Mouse (Mus musculus) embryonic facial prominence, embryonic 13.5 days (tissue): ENCODE data around the gene Rabgap1l. TPM values are rescaled to one million over a fixed set of nuclear protein-coding genes. Genes with fewer than 3 reads are reported as not detected.

Experiments used
- ATAC-seq: fragments of 200-750 bp; cut with Nextera tagmentation; 2 replicates; pipeline ENCODE4 v1.8.0; 2017; ENCODE audit warnings: low read depth; ENCODE audit not compliant: insufficient number of reproducible peaks, insufficient read depth, low FRiP score, low TSS enrichment
- H3K27ac ChIP-seq: fragments of 300-500 bp; sonication (generic); 2 replicates; pipeline ENCODE4 v1.5.1; 2015; ENCODE audit warnings: moderate library complexity, mild to moderate bottlenecking, inconsistent platforms
- H3K27me3 ChIP-seq: fragments of 300-500 bp; sonication (generic); 2 replicates; pipeline ENCODE4 v1.6.1; 2015; ENCODE audit warnings: mild to moderate bottlenecking, inconsistent platforms
- H3K36me3 ChIP-seq: fragments of 300-500 bp; sonication (generic); 2 replicates; pipeline ENCODE4 v1.6.1; 2015; ENCODE audit warnings: mild to moderate bottlenecking, inconsistent platforms
- H3K4me1 ChIP-seq: fragments of 300-500 bp; sonication (generic); 2 replicates; pipeline ENCODE4 v1.6.1; 2015; ENCODE audit warnings: inconsistent platforms
- H3K4me2 ChIP-seq: fragments of 300-500 bp; sonication (generic); 2 replicates; pipeline ENCODE4 v1.6.1; 2015; ENCODE audit warnings: moderate library complexity, mild to moderate bottlenecking, inconsistent platforms
- H3K4me3 ChIP-seq: fragments of 300-500 bp; sonication (generic); 2 replicates; pipeline ENCODE4 v1.5.1; 2015; ENCODE audit warnings: mild to moderate bottlenecking, inconsistent platforms
- H3K9ac ChIP-seq: fragments of 300-500 bp; sonication (generic); 2 replicates; pipeline ENCODE4 v1.6.1; 2015; ENCODE audit warnings: mild to moderate bottlenecking, inconsistent platforms
- H3K9me3 ChIP-seq: fragments of 300-500 bp; sonication (generic); 2 replicates; pipeline ENCODE4 v1.6.1; 2016; ENCODE audit warnings: inconsistent platforms
- WGBS: fragments of 180-500 bp; shearing (Covaris S2); methylation state at CpG from one replicate; pipeline ENCODE4 v1.1.7; 2015; ENCODE audit warnings: mixed read lengths; 5-methylcytosine and 5-hydroxymethylcytosine counted together
- polyA plus RNA-seq: library from polyadenylated mRNA; unstranded; fragments of >200 nt; fragmentation: Nextera tagmentation; extraction: Ambion mirVana; gene quantifications from 2 replicates; pipeline ENCODE4 v1.2.1, GENCODE M21; 2015

Rabgap1l gene
- polyA plus RNA-seq, 1 experiment from 2014 or later = 22.1 TPM

DNA sequence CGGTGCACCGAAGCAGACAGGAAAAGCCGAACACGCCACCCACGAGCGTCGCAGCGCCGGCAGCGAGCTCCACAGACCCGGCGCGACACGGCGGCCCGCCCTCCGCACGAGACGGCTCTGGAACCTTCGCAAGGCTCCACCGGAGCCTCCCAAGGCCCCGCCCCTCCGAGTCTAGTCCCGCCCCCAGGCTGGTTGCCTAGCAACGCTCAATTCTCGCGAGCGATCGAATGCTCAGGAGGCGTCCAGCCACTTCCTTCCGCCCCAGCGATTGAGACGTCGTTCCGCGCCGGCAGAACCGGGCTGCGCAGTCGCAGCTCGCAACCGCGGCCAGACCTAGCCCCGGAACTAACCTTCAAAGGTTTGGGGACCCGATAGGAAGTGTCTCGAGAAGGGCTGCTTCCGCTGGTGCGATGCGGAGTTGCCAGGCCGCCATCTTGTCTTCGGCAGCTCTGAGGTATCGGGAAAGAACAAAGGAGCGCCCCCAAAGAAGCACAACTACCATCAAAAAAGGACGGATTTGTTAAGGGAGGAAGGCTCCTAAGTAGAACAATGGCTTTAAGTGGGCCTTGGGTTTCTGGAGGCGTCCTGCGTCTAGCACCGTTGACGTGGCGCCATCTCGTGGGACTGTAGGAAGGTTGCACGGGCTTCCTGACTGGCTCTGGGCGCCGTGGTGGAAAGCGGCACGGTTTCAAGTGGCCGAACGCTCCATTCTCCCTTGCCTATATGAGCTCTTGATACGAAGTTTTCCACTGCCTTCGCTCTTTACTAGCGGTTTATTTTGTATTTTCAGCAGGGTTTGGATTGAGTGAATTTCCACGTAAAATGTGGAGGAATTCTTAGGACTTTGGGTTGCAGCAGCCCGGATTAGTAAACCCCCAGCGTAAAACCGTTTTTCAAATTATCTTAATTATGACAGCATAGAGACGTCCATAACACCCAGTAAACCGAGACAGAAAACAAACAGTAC, 580.0 kb downstream of the Rabgap1l start, which contains the start of gene Cacybp:
TSS of gene Cacybp (minus strand) at position 173 of the 967 bp plus-strand sequence.
- peak within 1 kb of the TSS; percentile 99 for H3K27ac ChIP-seq
- WGBS = under 1% methylated on average over 73 of the region's 76 CpGs
- H3K4me3 ChIP-seq = peak within 1 kb of the TSS; percentile 67
- H3K9me3 ChIP-seq = no peaks in the 10 kb centered on the region
- peak within 1 kb of the TSS; percentile 94 for H3K9ac ChIP-seq
- peak; percentile 98 for ATAC-seq
- peaks cover under 1% of the 10 kb centered on the region for H3K36me3 ChIP-seq
- H3K4me1 ChIP-seq = peaks cover 17% of the 10 kb centered on the region
- H3K27me3 ChIP-seq = no peaks in the 10 kb centered on the region
- H3K4me2 ChIP-seq = peak within 1 kb of the TSS; percentile 74

DNA sequence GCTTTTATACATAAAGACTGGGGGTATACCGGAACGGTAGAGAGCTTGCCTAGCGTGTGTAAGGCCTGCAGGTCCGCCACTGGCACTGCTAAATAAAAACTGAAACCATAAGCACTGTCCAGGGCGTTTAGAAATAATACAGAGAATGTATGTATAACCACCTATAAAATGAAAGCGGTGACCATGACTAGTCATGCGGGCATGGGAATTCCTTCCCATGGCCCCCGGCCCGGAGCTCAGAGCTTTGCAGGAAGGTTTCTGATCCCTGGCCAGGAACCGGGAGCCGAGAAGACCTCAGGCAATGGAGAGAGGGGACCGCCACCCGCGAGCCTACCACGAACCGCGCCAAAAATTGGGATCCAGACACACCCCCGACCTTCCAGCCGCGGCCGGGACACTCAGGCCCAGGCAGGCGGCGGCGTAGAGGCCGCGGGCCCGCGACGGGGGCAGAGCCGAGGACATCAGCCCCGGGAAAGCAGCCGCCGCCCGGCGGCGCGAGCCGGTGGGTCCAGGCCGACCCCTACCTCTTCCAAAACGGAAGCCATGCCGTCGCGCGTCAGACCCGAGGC, 580.8 kb downstream of the Rabgap1l start:
- Histone ChIP-seq H3K27ac (peak overlapping the region; percentile 99), H3K4me2 (peak overlapping the region; percentile 74), H3K27me3 (no peaks in the 10 kb centered on the region), H3K9me3 (no peaks in the 10 kb centered on the region), H3K9ac (peak overlapping the region; percentile 94), H3K4me1 (peaks cover 17% of the 10 kb centered on the region), H3K36me3 (peaks cover 8% of the 10 kb centered on the region), H3K4me3 (peak overlapping the region; percentile 67)
- under 1% methylated on average over 44 of the region's 45 CpGs for WGBS
- peak; percentile 65 for ATAC-seq

DNA sequence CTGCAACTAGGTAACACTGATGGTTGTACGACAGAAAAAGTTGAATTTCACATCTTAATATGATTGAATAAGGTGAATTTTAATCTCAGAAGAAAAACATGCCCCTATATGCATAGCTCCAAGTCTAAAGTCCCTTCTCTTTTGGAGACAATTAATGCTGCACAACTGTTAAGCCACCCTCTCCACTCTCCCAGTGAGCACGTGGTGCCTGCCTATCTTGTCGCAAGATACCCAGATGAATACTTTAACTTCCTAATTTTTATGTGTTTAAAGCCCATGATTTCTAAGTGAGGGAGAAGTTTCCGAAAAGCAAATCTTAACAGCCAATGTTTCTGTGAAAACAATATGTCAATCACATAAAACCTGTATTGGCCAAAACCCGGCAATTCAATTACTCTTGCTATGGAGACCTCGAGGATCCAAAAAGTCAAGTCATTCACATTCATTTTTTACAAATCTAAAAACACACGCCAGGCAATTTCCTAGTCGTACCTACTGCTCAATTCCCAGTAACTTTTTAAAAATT, 581.4 kb downstream of the Rabgap1l start:
- WGBS = 1% methylated on average over 8 of the region's 8 CpGs
- no peak for ATAC-seq
- Histone ChIP-seq H3K27me3 (no peaks in the 10 kb centered on the region), H3K36me3 (peaks cover 13% of the 10 kb centered on the region), H3K9ac (peak overlapping the region; percentile 94), H3K4me2 (peak overlapping the region; percentile 74), H3K27ac (peak overlapping the region; percentile 99), H3K4me1 (peaks cover 17% of the 10 kb centered on the region), H3K4me3 (peak overlapping the region; percentile 67), H3K9me3 (no peaks in the 10 kb centered on the region)

DNA sequence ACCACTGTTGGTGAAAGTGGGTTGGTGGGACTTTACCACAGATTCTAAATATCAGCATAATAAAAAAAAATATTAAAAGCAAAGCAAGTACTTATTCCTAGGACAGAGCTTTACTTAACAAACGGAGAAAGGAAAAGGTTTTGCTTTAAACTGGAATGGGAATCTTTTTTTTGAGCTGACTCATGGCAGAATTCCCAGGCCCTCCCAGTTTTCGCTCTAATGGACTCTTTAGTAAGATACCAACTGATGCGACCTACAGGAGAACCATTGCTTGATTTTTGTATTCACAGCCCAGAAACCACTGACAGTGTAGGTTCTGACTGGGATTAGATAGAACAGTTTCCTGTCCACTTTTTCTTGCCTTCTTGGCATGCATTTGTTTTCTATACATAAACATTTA, 582.4 kb downstream of the Rabgap1l start:
- Histone ChIP-seq H3K9ac (no peak overlapping the region), H3K27ac (no peak overlapping the region), H3K4me1 (peaks cover 17% of the 10 kb centered on the region), H3K9me3 (no peaks in the 10 kb centered on the region), H3K4me3 (peak overlapping the region; percentile 67), H3K36me3 (peaks cover 24% of the 10 kb centered on the region), H3K4me2 (peak overlapping the region; percentile 74), H3K27me3 (no peaks in the 10 kb centered on the region)
- WGBS = 68% methylated on average over 3 of the region's 3 CpGs
- no peak for ATAC-seq

DNA sequence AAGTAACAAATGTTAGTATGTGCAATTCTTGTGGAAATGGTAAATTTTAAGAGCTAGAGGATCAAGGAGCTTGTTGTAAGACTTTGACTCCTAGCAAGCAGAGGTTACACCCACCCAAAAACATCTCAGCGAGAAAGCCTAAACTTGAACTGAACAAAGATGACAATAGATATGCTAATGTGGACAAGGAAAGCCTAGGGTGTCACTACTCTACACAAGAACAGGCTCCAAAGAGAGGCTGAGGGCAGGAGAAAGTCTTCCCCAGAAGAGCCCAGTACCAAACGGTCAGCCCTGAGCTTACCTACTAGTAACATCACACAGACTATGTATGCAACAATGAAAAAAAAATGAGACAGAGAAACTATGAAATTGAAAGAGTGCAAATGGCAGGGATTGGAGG, 583.2 kb downstream of the Rabgap1l start:
- ATAC-seq = no peak
- H3K27me3 ChIP-seq = no peaks in the 10 kb centered on the region
- no peak overlapping the region; the same call in 1 of the 2 replicates for H3K4me2 ChIP-seq
- 70% methylated on average over 2 of the region's 2 CpGs for WGBS
- H3K4me3 ChIP-seq = no peak overlapping the region
- H3K9me3 ChIP-seq = no peaks in the 10 kb centered on the region
- peaks cover 30% of the 10 kb centered on the region for H3K36me3 ChIP-seq
- no peak overlapping the region for H3K27ac ChIP-seq
- no peak overlapping the region for H3K9ac ChIP-seq
- peaks cover 17% of the 10 kb centered on the region for H3K4me1 ChIP-seq

DNA sequence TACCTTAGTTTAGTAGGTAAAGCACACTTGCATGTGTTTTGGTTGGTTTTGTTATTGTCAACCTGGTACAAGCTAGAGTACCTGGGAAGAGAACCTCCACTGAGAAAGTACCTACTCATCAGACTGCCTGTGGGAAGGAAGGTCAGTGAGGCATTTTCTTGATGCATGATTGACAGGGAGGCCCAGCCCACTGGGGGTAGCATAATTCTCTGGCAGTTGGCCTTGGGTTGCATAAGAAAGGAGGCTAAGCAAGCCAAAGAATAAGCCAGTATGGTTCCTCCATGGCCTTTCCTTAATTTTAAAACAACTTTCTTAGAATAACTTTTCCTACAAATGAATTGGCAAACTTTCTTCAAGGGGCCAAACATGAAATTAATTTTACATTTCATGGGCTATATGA, 587.5 kb downstream of the Rabgap1l start:
- Histone ChIP-seq H3K4me3 (no peak overlapping the region), H3K36me3 (peaks cover 64% of the 10 kb centered on the region), H3K9me3 (no peaks in the 10 kb centered on the region), H3K27me3 (no peaks in the 10 kb centered on the region), H3K4me2 (no peak overlapping the region), H3K4me1 (peaks cover 4% of the 10 kb centered on the region; the same call in 1 of the 2 replicates), H3K9ac (no peak overlapping the region), H3K27ac (no peak overlapping the region)
- no peak for ATAC-seq

DNA sequence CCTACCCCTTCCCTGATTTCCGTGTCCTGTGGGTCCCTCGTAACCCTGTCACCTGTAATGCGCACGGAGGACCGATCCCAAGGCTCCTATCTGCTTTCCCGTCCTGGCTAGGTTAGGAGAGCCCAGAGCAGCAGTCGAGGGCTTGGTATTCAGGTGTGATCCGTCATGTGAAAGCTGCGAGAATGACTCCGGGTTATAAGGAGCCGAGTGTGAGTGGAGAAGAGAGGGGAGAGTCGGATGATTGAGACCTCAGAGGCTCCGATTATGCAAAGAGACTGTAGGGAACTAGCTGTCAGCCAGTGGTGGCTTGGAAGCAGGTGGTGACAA, 597.7 kb downstream of the Rabgap1l start:
- H3K27me3 ChIP-seq = no peaks in the 10 kb centered on the region
- 0% methylated on average over 13 of the region's 13 CpGs for WGBS
- no peak for ATAC-seq

DNA sequence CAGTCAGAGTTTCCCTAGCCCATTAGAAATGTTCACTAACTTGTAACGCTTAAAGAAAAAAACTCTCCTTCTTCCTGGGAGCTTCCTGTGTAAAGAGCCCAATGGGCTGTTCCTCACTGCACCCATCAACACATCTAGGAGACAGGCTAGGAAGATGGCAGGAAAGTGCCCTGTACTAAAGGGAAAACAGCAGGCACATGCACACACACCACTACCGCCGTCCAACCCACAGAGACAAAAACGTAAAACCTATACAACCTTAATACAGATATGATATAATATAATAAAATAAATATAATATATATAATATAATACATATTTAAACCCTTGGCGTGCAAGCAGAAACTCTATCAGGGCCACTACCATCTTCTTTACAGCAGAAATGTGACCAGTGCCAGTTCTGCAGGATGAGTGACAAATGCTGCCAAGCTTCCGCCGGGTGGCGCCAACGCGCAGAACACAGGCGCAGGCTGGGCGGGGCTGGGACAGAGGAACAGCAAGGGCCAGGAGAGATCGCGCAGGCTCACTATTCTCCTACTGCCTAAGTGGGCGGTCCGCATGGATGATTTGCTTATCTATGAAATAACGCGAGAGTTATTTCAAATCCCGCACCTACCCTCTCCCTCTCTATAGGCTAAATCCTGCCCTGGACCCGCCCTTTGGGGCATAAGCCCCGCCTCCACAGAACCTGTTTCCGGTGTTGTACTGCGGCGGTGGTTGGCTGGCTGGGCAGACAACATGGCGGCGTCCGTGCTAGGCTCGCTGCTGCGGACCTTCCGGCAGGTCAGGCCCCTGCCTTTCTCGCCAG, 598.3 kb downstream of the Rabgap1l start, which contains the start of gene Mrps14:
TSS of gene Mrps14 (plus strand) at position 687 of the 808 bp plus-strand sequence.
- peak; percentile 99 for ATAC-seq
- Histone ChIP-seq H3K9ac (peak within 1 kb of the TSS; percentile 90), H3K4me1 (peaks cover 7% of the 10 kb centered on the region; the same call in 1 of the 2 replicates), H3K36me3 (peaks cover 17% of the 10 kb centered on the region; the same call in 1 of the 2 replicates), H3K27ac (peak within 1 kb of the TSS; percentile 74), H3K4me3 (peak within 1 kb of the TSS; percentile 95), H3K9me3 (no peaks in the 10 kb centered on the region), H3K4me2 (peak within 1 kb of the TSS; percentile 88), H3K27me3 (no peaks in the 10 kb centered on the region)
- 7% methylated on average over 31 of the region's 31 CpGs for WGBS

More for the DNA sequence above, 597.7 kb downstream of the Rabgap1l start:
- peak overlapping the region; percentile 90 for H3K9ac ChIP-seq
- peaks cover 21% of the 10 kb centered on the region for H3K36me3 ChIP-seq
- peak overlapping the region; percentile 88 for H3K4me2 ChIP-seq
- H3K4me3 ChIP-seq = peak overlapping the region; percentile 95
- H3K4me1 ChIP-seq = peaks cover 7% of the 10 kb centered on the region; the same call in 1 of the 2 replicates
- no peaks in the 10 kb centered on the region for H3K9me3 ChIP-seq
- peak overlapping the region; percentile 74 for H3K27ac ChIP-seq

DNA sequence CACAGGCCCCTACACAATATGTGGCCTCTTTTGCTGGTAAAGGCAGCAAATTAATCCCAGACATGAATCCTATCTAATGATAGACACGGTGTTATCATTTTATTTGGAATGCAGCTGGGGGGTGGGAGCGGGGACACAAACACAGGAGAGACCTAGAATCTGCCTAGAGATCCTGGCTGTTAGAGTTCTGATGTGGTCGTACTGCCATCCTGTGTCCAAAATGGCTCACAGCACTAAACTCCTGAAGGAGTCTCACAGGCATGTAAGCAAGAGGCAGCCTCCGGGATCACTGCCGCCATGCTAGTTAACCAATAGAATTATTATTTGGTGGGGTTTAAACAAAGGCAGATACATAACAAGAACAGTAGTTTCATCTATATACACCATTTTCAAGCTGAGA, 608.5 kb downstream of the Rabgap1l start:
- ATAC-seq = no peak
- WGBS = 9% methylated on average over 5 of the region's 5 CpGs
- Histone ChIP-seq H3K4me1 (peaks cover 11% of the 10 kb centered on the region), H3K27ac (no peak overlapping the region), H3K9ac (no peak overlapping the region), H3K36me3 (no peaks in the 10 kb centered on the region), H3K4me2 (peak overlapping the region; percentile 26), H3K27me3 (no peaks in the 10 kb centered on the region; the same call in 1 of the 2 replicates), H3K9me3 (no peaks in the 10 kb centered on the region), H3K4me3 (no peak overlapping the region)

DNA sequence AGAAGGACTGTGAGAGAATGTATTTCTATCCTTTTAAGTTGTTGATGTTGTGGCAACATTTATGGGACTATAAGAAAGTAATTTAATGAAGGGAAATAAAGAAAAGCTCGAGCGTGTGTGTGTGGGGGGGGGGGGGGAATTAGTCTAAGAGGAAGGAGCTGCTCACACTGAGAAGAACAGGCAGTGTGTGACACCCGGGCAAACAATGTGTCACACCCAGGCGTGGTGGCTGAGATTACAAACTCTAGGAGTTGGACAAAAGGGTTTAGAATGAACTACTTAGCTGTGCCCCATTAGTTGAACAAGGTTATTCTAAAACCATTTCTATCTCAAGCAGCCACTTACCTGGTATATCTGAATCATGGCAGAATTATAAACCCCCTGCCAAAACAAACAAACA, 611.8 kb downstream of the Rabgap1l start:
- Histone ChIP-seq H3K4me2 (no peak overlapping the region), H3K9me3 (no peaks in the 10 kb centered on the region), H3K36me3 (no peaks in the 10 kb centered on the region), H3K4me1 (peaks cover 21% of the 10 kb centered on the region), H3K27me3 (peaks cover 3% of the 10 kb centered on the region; the same call in 1 of the 2 replicates), H3K9ac (no peak overlapping the region), H3K27ac (no peak overlapping the region), H3K4me3 (no peak overlapping the region)
- WGBS = 65% methylated on average over 4 of the region's 4 CpGs
- no peak for ATAC-seq

DNA sequence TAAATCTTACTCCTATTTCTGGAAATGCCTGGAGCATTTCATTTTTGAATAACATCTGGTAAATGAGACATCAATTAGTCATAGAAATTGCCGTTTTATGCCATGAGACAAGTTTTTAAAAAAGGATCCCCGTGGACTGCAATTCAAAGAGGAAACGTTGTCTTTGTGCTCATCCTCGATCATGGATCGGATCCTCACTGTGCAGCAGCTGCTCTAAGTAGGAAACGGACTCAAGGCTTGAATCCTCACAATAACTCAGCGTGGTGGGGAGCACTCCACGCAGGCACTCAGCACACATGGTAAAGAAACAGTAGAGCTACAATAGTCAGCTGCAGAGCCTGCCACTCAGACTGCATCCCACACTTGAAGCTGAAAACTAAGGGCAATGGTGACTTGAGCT, 616.1 kb downstream of the Rabgap1l start:
- H3K36me3 ChIP-seq = no peaks in the 10 kb centered on the region
- 38% methylated on average over 8 of the region's 8 CpGs for WGBS

More for the DNA sequence above, 616.1 kb downstream of the Rabgap1l start:
- ATAC-seq = no peak
- peaks cover 17% of the 10 kb centered on the region for H3K4me1 ChIP-seq
- H3K9ac ChIP-seq = no peak overlapping the region
- H3K27ac ChIP-seq = no peak overlapping the region
- no peak overlapping the region for H3K4me3 ChIP-seq
- H3K27me3 ChIP-seq = peaks cover 3% of the 10 kb centered on the region; the same call in 1 of the 2 replicates
- no peaks in the 10 kb centered on the region for H3K9me3 ChIP-seq
- no peak overlapping the region for H3K4me2 ChIP-seq
